Mouse (Mus musculus) erythroblast, embryonic 14.5 days (primary cell): ENCODE data around the gene Gm2a.

ENCODE experiments used
- GATA1 ChIP-seq: IDR thresholded peaks from 2 replicates; pipeline ENCODE4 v1.6.1; 2012; ENCODE audit warnings: low read length, inconsistent platforms, mixed read lengths
- TAL1 ChIP-seq: IDR thresholded peaks from 3 replicates; pipeline ENCODE4 v1.6.1; 2012; ENCODE audit warnings: low read length, inconsistent platforms, mixed read lengths

DNA sequence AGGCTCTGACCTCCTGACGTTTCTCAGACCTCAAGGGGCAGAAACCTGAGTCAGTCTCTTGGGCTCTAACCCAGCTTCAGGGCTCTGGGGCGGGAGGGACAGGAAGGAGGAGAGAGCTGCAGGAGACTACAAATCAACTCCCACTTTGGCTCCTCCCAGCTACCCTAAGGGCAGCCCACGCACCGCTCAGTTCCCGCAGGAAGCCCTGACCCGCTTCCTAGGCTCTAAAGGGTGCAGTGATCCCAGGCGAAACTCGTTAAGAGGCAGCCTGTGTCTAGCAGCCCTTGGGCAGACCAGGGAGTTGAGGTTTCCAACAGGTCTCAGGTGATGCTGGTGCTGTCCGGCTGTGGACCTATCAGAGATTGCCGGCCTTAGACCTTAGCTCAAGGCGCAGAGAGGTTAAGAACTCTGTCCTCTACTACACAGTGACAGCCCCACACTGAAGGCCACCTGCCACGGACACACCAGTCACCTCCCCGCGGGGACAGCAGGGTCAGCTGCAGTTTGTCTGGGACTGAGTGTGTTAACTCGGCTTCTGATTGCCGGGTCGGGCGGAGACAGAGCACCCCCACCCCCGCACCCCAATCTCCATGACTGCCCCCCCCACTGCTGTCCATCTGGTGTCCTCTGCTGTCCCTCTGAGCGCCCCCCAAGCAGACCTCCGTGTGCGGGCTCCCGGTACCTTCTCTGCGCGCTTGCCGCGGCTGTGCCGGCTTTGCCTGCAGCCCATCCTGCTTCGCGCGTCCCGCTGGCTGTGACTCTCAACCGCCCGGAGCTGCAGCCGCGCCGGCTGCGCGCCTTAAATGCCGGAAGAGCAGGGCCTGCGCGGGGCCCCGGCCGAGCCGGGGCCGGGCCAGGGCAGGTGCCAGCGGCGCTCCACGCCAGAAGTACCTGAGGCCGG, 20.3 kb upstream of the Gm2a start, which contains the start of gene Ccdc69:
- TF ChIP-seq TAL1, result no peak
- TF ChIP-seq GATA1, result no peak
